Mouse (Mus musculus): Measurements from ENCODE around the gene Adig.

Gene Adig

GRCm38 (mm10) chr2:158501836-158502812 lies at the start of gene Adig:
Gene Adig (plus strand): TSS chr2:158502612.
- no peak for DNase-seq

- no peak for DNase-seq
Observed at GRCm38 (mm10) chr2:158456451-158456850, 46.0 kb upstream of the Adig start.

DNA sequence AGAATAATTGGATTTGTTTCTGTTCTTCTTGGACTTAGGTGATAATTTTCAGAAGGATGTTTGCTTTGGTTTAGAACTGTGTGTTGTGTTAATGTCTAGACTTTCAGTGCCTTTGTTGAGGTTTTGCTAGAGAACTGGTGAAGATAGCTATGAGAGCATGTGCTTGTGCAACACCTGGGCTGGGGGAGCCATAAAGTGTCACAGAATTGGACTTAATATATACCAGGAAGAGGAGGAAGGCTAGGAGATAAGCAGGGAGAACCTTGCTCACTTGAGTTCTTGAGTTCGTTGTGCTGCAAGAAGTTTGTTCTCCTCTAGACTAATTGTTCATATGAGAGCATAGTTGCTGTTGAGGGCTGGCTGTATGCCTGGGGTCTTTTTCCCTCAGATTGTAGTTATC lies 44.8 kb upstream of the Adig start:
- DNase-seq: no peak

DNA sequence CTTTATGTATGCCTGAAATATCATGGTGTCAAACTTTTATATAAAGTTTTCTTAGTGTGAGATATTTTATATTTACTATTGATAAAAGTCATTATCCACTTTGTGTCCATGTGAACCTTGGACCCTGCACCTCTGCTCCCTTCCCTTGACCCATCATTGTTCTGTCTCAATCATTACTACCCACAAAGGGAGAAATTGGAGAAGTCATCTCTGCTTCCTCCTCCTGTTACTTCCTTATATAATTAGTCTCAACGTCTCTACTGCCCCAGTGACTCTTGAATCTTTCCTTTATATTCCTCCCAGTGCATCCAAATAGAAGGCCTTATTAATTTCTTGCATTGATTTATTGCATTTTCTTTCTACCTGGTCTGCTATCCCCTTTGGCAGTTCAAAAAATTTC lies 40.0 kb upstream of the Adig start:
- DNase-seq: no peak

GRCm38 (mm10) chr2:158474159-158474558 lies 28.3 kb upstream of the Adig start:
- DNase-seq: no peak

DNA sequence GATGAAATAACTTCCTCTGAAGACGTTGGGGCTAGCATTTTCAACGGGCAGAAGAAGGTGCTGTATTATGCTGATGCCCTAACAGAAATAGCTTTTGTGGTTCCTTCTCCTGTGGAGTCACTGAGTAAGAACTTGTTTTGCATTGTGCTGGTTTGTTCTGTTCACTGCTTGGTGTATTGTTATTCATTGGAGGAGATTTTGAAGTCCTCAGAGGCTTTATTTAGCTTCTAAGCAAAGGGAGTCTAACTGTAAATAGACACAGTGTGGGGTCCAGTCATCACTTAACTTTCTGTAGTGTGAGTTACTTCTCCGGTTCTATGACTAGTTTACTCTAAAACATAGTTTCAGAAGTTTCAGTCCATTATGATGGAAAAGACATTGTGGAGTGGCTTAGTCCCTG lies 24.8 kb upstream of the Adig start:
- DNase-seq: no peak

- no peak for DNase-seq
Observed at GRCm38 (mm10) chr2:158498457-158498856, 4.0 kb upstream of the Adig start.

DNA sequence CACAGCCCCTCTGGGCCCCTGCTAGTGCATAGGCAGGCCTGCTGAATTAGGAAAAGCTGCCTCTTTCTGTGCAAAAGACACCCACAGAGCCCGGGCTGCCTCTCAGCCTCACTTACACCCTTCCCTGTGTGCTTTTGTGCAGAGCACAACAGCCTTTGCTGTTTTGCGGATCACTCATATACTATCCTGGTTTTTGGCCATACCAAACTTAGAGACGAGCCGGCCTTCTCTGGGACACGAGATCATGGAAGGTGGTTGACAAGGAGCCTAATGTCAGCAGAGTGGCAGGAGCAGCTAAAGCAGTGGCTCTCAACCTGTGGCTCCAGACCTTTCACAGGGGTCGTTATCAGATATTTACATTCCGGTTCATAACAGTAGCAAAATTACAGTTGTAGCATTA lies 814 bp downstream of the Adig start:
- DNase-seq: no peak

DNA sequence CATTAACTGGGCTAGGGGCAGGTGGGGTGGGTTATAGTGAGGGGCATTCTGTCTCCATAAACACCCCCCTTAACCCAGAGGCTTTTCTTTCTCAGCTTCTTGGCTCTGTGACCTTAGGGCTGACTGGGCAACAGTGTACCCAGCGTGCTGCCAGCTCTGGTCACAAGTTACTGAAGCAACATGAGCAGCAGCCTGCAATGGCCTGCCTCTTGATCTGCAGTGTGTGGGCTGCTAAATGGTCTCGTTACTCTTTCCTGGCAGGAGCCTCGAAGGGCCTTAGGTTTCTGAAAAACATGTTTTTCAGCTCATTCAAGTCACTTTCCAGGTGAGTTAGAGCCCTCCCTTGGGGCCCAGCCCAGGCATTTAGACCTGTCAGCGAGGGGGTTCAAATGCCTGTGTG lies 1.3 kb downstream of the Adig start:
- no peak for DNase-seq

GRCm38 (mm10) chr2:158506475-158506874 lies 4.1 kb downstream of the Adig start:
- DNase-seq: no peak

DNA sequence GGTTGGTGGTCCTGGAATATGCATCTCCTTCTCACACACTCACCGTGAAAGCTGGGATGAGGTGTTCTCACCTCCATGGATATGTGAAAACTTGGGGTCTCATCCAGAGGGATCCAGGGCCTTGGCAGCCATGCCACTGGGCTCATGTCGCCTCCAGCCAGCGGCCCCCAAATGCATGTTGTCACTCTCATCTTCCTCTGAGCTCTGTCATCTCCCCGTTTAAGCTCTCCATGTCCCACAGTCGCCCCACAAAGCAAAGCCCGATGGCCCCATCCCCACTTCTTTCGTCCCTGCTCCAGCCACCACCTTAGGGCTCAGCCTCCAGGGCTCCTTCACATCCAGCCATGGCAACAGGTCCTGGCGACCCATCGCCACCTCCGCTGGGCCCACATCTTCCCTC lies 4.6 kb downstream of the Adig start:
- DNase-seq: no peak

DNA sequence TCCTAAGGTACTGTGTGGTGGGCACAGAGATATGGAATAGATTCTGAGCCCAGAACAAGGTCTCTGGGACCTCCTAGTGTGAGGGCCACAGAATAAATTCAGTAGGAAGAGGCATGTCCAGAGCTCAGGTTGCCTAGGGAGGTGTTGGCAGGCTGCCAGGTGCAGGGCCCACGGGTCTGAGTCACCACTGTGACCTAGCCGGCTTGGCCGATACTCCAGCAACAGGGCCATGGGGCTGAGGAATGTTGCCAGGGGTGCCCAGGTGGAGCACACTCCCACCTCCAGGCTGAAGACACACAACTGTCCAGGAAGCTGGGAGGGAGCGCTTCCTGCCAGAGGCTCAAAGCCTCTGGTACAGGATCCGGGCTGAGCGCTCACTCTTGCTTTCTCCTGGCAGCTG lies 8.3 kb downstream of the Adig start:
- DNase-seq: no peak

GRCm38 (mm10) chr2:158512528-158512927 lies 10.1 kb downstream of the Adig start, which contains the start of gene Arhgap40:
Gene Arhgap40 (plus strand): TSS chr2:158512796.
- DNase-seq: peak; percentile 25

- no peak for DNase-seq
Observed at GRCm38 (mm10) chr2:158513821-158514336, 11.5 kb downstream of the Adig start.

GRCm38 (mm10) chr2:158518583-158518982 lies 16.2 kb downstream of the Adig start:
- no peak for DNase-seq

DNA sequence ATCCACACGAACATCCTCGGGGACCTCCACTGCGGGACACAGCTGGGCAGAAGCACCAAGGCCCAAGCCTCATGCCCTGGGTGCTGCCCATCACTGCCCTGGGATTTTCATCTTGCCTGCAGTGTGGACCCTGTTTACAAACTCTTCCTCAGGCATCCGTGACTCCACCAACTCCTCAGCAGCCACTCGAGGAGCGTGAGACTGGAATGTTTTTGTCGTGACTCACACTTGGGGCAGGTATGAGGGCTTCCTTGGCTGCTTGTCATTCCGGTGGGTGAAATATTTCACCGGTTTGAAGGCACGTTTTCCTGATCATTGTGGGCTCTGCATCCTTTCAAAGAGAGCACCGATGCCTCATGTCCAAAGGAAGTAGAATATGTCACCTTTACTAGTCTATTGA lies 16.7 kb downstream of the Adig start:
- DNase-seq: no peak

GRCm38 (mm10) chr2:158519800-158520199 lies 17.4 kb downstream of the Adig start:
- no peak for DNase-seq

DNA sequence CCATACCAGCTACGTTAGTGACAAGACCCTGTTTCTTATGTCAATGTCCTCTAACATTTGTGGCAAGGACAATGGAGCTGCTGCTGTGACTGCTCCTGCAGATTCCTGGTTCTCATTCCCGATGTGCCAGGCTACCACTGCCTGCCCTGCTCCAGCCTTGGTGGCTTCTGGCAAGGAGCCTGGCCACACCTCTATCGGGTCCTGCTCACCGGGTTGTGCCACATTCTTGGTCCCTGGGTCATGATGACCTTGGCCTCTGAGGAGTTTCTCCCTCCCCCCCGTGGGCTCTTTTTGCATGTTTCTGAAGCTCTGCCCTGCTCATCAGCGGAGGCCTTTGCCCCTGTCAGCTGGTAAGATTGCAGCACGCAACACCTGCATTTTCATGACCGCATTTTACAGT lies 20.6 kb downstream of the Adig start:
- no peak for DNase-seq

DNA sequence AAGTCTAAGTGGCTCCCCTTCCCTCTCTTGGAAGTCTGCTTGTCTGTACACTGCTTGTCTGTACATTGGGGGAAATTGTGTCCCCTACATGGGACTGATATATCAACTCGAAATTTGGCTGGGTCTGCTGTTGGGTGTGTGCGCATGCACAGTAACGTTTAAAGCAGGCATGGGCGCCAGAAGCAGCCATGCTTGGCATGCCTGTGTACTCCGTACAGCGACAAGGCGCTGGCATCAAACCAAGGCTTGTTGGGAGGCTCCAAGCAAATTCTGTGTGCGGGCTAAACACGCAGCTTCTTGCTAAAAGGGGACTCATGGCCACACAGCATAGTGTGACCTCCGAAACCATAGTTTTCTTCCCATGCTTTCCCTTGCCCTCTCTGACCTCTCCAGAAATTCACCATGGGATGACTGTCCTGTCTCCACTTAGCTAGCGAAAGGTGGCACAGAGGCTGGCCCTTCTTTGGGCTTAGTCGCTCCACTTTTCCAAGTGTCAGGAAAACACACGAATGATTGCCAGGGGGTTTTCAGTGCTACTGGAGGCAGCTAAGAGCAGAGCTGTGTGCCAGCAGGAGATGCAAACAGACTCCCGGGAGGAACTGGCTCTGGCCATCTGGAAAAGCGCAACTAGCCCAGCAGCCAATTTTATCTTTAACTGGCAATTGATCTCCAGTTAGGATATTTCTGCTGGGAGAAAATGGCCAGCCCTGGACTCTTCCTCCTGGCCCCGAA lies 21.9 kb downstream of the Adig start:
- DNase-seq: no peak

GRCm38 (mm10) chr2:158534090-158534489 lies 31.7 kb downstream of the Adig start:
- DNase-seq: peak; percentile 57

GRCm38 (mm10) chr2:158534559-158534958 lies 32.1 kb downstream of the Adig start:
- no peak for DNase-seq

DNA sequence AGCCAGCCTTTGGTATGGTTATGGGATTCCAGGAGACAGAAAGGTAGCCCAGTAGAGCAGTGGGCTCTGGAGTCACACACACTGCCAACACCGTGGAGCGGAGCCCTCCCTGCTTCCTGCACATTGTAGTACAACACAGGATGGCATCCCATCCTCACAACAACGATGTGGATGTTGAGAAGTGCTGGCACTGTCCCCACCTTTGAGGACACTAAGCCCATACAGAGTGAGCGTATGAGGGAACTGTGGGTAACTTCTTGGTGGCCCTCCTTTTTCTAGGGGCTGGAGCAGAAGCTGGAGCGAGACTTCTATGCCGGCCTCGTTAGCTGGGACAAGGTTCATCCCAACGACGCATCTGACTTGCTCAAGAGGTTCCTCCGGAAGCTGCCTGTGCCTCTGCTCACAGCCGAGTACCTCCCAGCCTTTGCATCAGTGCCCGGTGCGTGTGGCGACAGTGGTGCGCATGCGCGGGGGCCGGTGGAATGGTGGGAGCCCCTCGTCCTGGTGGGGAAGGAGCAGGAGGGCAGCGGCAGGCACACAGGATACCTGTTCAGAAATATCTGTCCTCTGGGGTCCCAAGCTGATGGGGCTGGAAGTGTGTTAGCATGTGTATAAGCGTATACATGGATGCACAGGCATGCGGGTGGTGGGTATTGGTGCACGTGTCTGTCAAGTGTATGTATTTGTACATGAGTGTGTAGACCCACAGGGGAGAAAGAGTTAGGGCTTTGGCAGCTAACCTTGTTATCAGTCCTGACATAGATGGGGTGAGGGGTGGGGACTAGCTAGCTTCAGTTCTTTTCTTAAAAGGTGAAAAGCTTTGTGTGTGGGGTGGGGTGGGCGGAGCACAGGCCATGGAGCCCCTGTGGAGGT lies 37.3 kb downstream of the Adig start:
- DNase-seq: no peak

GRCm38 (mm10) chr2:158541286-158541685 lies 38.9 kb downstream of the Adig start:
- no peak for DNase-seq

Data from right cerebral cortex, adult 18-20 months (tissue).